Mouse (Mus musculus) layer of hippocampus, adult 8-10 months (tissue): ENCODE results near the gene Gria1. TPM values are rescaled to one million over a fixed set of nuclear protein-coding genes. Genes with fewer than 3 reads are reported as not detected.
A peak's percentile ranks its signal among the peaks of the same experiment; 100 is the strongest.

Experiments used
- DNase-seq, 2 experiments: peaks; one replicate each; pipeline ENCODE4 v3.0.0; 2022; ENCODE audit warnings: low spot score in 2 of 2
- total RNA-seq, 4 experiments: library from RNA; stranded (reverse); gene quantifications; 2 replicates each; pipeline ENCODE4 v1.2.4; 2022

Gene Gria1
- total RNA-seq, result 100 to 1,000 TPM; 597 to 781 (median 683) TPM

- DNase-seq, result no peak
Observed at GRCm38 (mm10) chr11:57011024-57011690, at the start of gene Gria1. Gene Gria1, plus strand, starts transcription at chr11:57011387.

- DNase-seq, result no peak
Observed at GRCm38 (mm10) chr11:56961751-56962150, 49.4 kb upstream of the Gria1 start.

GRCm38 (mm10) chr11:56972814-56973213, 38.4 kb upstream of the Gria1 start:
- no peak for DNase-seq

- DNase-seq, result no peak
Observed at GRCm38 (mm10) chr11:56984321-56985000, 26.7 kb upstream of the Gria1 start.

- no peak for DNase-seq
Observed at GRCm38 (mm10) chr11:56985457-56985856, 25.7 kb upstream of the Gria1 start.

GRCm38 (mm10) chr11:56999601-57000001, 11.6 kb upstream of the Gria1 start:
- no peak for DNase-seq

- DNase-seq, result no peak
Observed at GRCm38 (mm10) chr11:57004611-57005010, 6.6 kb upstream of the Gria1 start.

- DNase-seq, result no peak
Observed at GRCm38 (mm10) chr11:57005341-57005740, 5.8 kb upstream of the Gria1 start.

GRCm38 (mm10) chr11:57007790-57008189, 3.4 kb upstream of the Gria1 start:
- DNase-seq, result no peak

- DNase-seq, result no peak
Observed at GRCm38 (mm10) chr11:57010611-57011010, 576 bp upstream of the Gria1 start.

GRCm38 (mm10) chr11:57011691-57012039, 478 bp downstream of the Gria1 start:
- DNase-seq, result peak; percentile 59 to 79

GRCm38 (mm10) chr11:57012287-57012921, 1.2 kb downstream of the Gria1 start:
- DNase-seq, result no peak

GRCm38 (mm10) chr11:57013464-57014190, 2.4 kb downstream of the Gria1 start:
- DNase-seq, result no peak

GRCm38 (mm10) chr11:57014396-57014795, 3.2 kb downstream of the Gria1 start:
- no peak for DNase-seq

GRCm38 (mm10) chr11:57018536-57018935, 7.3 kb downstream of the Gria1 start:
- no peak for DNase-seq

- DNase-seq, result no peak
Observed at GRCm38 (mm10) chr11:57022400-57022799, 11.2 kb downstream of the Gria1 start.

- DNase-seq, result peak; percentile 74 to 77
Observed at GRCm38 (mm10) chr11:57030448-57030847, 19.3 kb downstream of the Gria1 start.

- DNase-seq, result peak; percentile 78 to 82
Observed at GRCm38 (mm10) chr11:57038807-57039206, 27.6 kb downstream of the Gria1 start.

- DNase-seq, result no peak
Observed at GRCm38 (mm10) chr11:57039306-57039705, 28.1 kb downstream of the Gria1 start.

GRCm38 (mm10) chr11:57042057-57042456, 30.9 kb downstream of the Gria1 start:
- no peak for DNase-seq

GRCm38 (mm10) chr11:57044146-57044545, 33.0 kb downstream of the Gria1 start:
- peak; percentile 37 to 40 for DNase-seq
